Mouse (Mus musculus) bone marrow macrophage, adult 2 months (primary cell): Measurements from ENCODE around the gene Trim62.

Experiments
- CTCF ChIP-seq: IDR thresholded peaks from 2 replicates; pipeline ENCODE4 v1.5.1; 2012; ENCODE audit warnings: low read depth, mild to moderate bottlenecking, low read length, moderate library complexity
- POLR2A ChIP-seq: IDR thresholded peaks from 2 replicates; pipeline ENCODE4 v1.6.1; 2012; ENCODE audit warnings: mild to moderate bottlenecking, low read depth, low read length, borderline replicate concordance

GRCm38 (mm10) chr4:128885540-128885939 is 2.2 kb downstream of the Trim62 start:
- TF ChIP-seq CTCF (no peak), POLR2A (no peak)
